Mouse (Mus musculus) hematopoietic stem cell, adult 5-6 weeks (primary cell): ENCODE measurements around the gene Galntl6. TPM values are rescaled to one million over a fixed set of nuclear protein-coding genes. Genes with fewer than 3 reads are reported as not detected.

Experiments used
- ATAC-seq, 2 experiments: fragments of 125-278 bp in 1 of 2; replicated peaks in 1 of 2; 2 replicates each; pipeline ENCODE4 v1.8.0; 2016 to 2017; ENCODE audit warnings: inconsistent platforms in 2 of 2, mild to moderate bottlenecking in 2 of 2, moderate number of reproducible peaks in 2 of 2, low read depth in 1 of 2, moderate TSS enrichment in 1 of 2; ENCODE audit not compliant: low FRiP score in 2 of 2, poor library complexity in 2 of 2, severe bottlenecking in 2 of 2, insufficient read depth in 1 of 2, low TSS enrichment in 1 of 2
- total RNA-seq: library from RNA; stranded (forward); fragments of 172-1452, 232-1000 nt; gene quantifications from 2 replicates; pipeline ENCODE4 v1.2.3, GENCODE M21; 2017

The Galntl6 gene
- total RNA-seq, 1 experiment from 2014 or later, result not detected

DNA sequence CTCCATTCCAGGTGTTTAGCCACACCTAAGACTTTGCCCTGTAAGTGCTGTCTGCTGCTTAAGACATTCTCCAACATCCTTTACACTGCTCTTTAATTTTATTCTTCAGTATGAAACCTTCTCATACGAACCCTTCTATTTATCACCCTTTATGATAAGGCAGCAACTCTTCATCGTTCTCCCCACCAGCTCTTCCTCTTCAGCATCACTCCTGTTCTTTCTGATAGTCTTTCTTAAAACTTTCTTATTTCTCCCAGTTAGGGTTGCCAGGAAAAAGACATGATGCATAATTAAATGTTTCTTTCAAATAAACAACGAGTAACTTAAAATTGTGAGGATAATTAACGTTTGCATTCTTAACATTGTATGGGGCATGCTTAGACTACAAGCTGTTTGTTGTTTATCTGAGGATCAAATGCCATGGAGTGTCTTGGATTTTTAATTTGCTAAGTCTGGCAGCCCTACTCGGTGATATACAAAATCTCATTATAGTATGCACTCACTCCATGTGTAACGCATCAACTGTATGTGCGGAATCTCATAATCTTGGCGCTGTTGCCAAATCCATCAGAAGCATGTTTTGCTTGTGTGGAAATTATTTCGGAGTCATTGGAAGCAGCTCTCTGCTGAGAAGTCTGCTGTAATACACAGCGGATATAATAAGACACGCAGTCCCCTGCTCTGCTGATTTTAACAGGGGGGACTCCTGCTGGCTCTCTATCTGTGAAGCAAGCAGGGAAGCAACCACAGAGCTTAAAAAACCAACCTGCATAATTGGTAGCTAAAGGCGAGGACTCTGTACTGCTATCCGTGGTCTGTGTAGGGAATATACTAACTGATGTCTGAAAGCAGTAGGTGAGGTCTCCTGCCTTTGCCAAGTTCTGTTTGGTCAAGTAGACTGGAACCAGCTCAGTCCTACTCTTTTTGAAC lies 1069.7 kb downstream of the Galntl6 start:
- no peak for ATAC-seq

GRCm38 (mm10) chr8:57841446-57841845 lies 1071.0 kb downstream of the Galntl6 start:
- no peak for ATAC-seq

GRCm38 (mm10) chr8:57837384-57837783 lies 1075.1 kb downstream of the Galntl6 start:
- ATAC-seq, result no peak

- ATAC-seq, result no peak
Measured at GRCm38 (mm10) chr8:57836981-57837380, 1075.5 kb downstream of the Galntl6 start.

DNA sequence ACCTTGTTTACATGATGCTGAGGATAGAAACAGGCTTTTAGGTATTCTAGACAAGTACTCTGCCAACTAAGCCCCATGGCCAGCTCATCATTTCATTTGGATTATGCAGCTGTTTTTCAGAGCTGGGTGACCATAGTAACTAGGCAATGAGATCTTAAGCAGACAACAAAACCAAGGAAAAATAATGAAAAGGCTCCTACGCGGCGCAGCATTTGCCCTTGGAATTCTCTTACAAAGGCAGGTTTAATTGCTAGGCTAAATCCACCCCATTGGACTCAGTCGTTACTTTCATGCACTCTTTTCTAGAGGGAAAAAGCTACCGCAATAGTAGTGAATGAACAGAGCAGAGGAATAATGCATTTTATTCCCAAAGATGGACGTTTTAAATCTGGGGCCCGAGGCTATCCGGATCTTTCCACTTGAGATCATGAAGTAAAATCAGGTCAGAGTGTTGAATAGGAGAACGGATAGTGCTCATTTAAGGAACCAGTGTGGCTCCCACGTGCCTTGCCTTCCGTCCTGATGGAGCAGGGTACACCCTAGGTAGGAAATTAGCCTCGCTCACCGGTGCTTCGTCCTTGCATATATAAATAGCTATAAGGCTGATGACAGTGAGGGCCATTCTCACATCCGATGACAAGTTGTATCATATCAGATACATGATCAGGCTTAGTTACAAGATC lies 1076.1 kb downstream of the Galntl6 start:
- ATAC-seq, result no peak

DNA sequence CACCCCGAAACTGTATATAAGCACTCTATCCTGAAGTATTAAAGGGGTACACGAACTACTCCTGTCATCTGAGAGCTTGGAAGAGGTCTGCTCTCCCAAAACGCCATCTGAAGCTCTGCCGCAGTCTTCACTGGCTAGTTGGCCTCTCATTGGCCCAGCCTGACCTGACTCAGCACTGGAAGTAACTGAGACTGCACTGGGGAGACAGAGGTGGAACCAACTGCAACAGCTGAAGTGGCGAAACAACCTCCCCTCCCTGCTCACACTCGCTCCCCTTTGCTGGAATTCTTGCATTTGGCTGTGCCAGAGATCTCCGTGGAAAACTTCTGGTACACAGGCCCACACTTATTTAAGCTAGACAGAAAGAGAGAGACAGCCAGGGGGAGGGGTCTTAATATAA lies 1089.3 kb downstream of the Galntl6 start:
- ATAC-seq, result no peak

DNA sequence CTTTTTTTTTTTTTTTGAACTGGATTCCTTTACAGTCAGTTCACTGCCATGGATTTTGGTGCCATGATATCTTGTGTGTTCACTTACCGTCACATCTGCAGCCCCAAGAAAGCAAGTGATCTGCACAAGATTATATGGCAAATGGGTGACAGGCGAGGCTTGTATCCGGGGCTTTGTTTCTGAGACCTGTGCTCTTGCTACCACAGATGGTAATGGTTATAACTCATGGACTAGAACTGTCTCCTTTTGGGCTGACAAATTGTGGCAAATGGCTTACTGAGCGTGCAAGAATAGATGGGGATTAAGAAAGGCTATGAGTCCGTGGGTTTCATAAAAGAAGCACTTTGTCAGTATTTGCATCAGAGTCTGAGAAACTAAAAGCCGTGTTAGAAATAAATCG lies 1096.4 kb downstream of the Galntl6 start:
- ATAC-seq, result no peak

DNA sequence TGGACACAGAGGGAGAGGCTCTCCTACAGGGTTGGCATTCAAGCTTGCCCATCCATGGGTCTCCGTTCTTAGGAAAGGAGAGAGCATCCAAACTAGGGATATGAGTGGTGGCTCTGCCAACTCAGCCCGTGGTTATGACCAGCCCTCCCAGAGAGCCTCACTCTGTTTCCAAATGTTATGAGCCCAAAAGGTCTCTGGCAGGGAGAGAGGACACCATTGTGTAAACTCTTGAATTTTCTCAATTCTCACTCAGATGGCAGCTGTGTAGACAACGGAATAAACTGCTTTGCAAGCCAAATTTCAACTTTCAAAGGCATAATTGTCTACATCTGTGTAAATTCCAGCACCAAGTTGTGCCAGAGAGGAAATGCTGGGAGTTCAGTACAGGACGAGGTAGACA lies 1105.4 kb downstream of the Galntl6 start:
- no peak for ATAC-seq

GRCm38 (mm10) chr8:57805094-57805493 lies 1107.3 kb downstream of the Galntl6 start:
- no peak for ATAC-seq

DNA sequence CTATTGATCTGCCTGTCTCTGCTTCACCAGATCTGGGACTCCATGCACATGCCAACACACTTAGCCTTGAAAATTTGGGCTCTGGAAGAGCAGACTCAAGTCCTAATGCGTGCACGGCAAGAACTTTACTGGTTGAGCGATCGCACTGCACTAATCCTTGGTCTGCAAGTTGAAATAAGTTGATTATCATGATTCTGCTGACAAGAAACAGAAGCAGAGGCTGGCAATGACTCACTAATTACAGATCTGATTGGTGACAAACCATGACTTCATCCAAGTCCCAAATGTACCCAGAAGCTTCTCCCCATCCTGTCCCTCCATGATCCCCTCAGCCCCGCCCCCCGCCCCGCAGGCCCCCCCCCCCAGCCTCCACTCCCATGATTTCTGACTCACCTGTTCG lies 1108.6 kb downstream of the Galntl6 start:
- no peak for ATAC-seq

DNA sequence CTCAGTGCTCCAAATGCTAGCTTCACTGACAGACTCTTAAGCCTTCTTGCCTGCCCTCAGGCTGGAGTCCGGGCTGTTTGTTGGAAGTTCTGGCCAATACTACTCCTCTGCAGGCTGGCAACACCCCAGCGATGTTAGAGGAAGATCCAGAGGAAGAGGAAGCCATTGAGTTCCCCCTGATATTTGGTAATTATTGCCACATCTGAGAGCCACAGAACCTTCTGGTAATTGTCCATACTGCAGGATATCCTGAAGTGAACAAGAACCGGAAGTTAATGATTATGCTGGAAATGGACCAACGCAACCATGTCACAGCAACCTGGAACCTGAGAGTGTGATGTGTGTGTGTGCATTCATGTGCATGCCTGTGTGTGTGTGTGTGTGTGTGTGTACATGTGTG lies 1111.2 kb downstream of the Galntl6 start:
- peak; percentile 48 to 78; a peak in 3 of 4 replicates for ATAC-seq

- peak; percentile 80 for ATAC-seq
Measured at GRCm38 (mm10) chr8:57800327-57800726, 1112.1 kb downstream of the Galntl6 start.

DNA sequence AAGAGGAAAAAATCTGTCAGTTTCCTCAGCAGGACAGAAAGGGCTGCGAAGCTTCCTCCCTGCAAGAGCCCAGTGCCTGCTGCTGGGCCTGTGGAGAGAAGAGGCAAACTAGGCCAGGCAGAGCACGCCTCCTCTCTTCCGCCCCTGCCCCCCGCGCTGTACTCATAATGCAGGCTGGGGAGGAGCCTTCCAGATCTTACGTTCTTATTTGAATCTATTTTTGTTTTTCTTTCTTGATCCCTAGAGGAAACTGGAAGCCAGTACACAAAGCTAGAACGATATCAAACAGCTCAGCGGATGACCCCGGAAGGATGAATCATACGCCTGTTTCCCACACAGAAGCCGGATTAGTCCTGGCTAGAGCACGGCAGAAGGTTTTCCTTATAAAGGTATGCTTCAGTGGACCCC lies 1112.6 kb downstream of the Galntl6 start:
- ATAC-seq, result peak; percentile 77 to 90

DNA sequence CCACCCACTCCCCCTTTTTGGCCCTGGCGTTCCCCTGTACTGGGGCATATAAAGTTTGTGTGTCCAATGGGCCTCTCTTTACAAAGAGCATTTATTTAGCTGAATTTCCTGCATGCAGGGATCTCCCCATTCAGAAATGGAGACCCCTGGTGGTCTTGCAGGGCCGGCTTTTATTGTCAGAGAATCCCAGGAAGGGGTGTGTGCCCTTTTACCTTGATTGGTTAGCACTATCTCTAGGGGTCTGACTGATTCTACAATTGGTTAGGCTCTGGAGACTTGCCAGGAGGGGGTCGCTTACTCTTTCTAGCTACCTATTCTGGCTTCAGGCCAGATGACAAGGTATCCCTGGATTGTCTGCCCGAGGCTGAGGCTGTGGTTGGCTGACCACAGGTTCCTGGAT lies 1119.0 kb downstream of the Galntl6 start:
- ATAC-seq, result no peak

DNA sequence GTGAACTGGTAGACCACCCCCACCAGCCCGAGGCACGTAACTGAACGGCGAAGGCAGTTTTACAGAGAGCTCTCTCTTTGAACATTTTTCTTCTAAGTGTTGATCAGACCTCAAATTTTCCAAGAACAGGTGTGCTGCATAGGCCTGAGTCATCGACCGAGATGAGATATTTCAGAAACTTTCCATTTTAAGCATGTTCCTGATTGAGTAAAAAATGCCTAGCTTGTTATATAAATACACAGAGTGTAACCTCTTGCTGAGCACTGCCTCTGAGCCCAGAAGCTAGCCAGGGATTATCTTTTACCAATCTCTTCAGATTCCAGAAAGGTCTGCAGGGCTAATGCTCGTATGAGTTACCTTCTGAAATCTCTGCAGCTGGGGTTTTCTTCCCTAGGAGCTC lies 1120.2 kb downstream of the Galntl6 start:
- ATAC-seq, result no peak

- ATAC-seq, result peak; percentile 58 to 71; a peak in 3 of 4 replicates
Measured at GRCm38 (mm10) chr8:57791309-57791721, 1121.1 kb downstream of the Galntl6 start.

- ATAC-seq, result no peak
Measured at GRCm38 (mm10) chr8:57779551-57779950, 1132.9 kb downstream of the Galntl6 start.

- ATAC-seq, result no peak
Measured at GRCm38 (mm10) chr8:57777988-57778721, 1134.3 kb downstream of the Galntl6 start.
